Mouse (Mus musculus) brain, embryonic 14.5 days (tissue): ENCODE results near the gene Stoml1.

Experiments used
- CTCF ChIP-seq: fragments of 200-500 bp; IDR thresholded peaks from 2 replicates; pipeline ENCODE4 v1.5.1; 2012; ENCODE audit warnings: inconsistent platforms, mild to moderate bottlenecking, moderate library complexity, borderline replicate concordance; ENCODE audit not compliant: insufficient read depth, insufficient read length; ENCODE audit errors: extremely low read depth
- POLR2A ChIP-seq: fragments of 200-500 bp; IDR thresholded peaks from 2 replicates; pipeline ENCODE4 v1.6.1; 2012; ENCODE audit warnings: mild to moderate bottlenecking, inconsistent platforms, borderline replicate concordance; ENCODE audit not compliant: poor library complexity, insufficient read depth, insufficient read length, severe bottlenecking; ENCODE audit errors: extremely low read depth

GRCm38 (mm10) chr9:58294527-58294926 is 41.6 kb downstream of the Stoml1 start:
- no peak for TF ChIP-seq POLR2A
- TF ChIP-seq CTCF, result no peak
